Mouse (Mus musculus): ENCODE measurements around the gene Snai1. TPM values are rescaled to one million over a fixed set of nuclear protein-coding genes. Genes with fewer than 3 reads are reported as not detected.

The Snai1 gene
- under 1 TPM; 0.57 to 0.94 TPM for total RNA-seq (2021)

DNA sequence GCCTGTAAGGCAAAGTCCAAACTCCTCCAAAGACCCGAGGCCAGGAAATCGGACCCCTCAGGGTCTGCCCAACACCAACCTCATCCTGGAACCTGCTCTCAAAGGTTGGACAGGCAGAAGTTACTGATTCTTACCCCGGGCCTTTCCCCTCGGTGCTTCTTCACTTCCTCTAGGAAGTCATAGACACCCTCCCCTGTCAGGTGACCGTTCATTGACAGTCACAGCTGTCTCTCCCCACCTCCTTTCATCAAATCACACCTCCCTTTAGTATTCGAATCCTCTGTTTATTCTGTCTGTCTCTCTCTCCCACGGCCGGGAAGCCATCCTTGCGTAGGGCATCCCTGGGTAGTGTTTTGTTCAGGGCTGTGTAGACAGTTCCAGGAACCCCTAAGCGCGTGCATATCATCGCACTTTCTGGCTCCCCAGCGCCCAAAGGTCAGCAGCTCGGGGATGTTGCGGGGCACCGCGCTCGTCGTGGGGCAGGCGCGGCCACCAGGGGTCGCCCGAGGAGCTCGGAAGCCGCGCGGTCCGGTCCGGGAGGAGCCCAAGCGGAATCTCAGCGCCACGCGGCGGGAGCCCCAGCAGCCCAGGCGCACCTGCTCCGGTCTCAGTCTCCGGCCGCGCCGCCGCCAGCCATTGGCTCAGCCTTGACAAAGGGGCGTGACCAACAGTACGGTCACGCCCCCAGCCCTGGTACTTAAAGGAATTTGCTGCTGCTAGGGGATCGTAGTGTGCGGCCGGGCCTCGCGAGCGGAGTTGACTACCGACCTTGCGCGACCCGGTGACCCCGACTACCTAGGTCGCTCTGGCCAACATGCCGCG is at the start of gene Snai1:
Snai1 (plus strand) TSS at position 720 of the 822 bp plus-strand sequence.
- intact Hi-C loops (cut with DNase I): loop anchor here (1.0 kb wide), 1 partner anchor 68 kb away; no protein-coding TSS in a partner anchor

DNA sequence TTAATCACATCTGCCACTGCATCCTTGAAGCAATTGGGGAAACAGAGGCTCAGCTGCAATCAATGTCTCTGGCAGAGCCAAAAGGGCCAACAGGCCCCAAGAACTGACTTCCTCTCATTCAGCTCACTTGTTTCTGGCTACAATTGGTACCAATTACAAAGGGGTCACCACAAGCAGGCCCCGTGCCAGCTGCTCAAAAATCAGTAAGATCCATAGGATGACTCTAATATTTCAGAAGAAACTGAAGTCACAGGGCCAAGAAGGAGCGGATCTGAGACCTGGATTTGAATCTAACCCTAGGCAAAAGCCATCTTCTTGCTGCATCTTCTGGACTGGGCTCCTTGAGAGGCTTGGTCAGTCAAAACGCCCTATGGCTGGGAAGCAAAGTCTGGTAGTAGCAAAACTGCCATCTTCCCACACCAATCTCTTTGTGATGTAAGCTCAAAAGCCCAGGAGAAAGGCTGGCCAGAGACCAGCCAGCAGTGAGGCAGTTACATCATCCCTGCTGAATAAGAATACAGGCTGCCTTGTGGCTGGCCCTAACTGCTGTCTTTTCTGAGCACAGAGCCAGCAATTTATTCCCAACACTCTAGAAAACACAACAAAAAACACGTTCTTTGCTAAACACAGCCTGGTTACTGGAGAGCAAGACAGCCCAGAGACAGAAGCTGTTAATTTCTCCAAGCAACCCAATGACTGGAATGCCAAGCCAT is 47.0 kb upstream of the Snai1 start:
- intact Hi-C loops (cut with DNase I): loop anchor here (5.0 kb wide), 1 partner anchor 69 kb away; the partner anchor contains the start of gene Slc9a8

More for the DNA sequence above, at the start of gene Snai1:
- peak; percentile 75 to 83 for DNase-seq (ENCODE audit: low spot score in 2 of 2)

DNA sequence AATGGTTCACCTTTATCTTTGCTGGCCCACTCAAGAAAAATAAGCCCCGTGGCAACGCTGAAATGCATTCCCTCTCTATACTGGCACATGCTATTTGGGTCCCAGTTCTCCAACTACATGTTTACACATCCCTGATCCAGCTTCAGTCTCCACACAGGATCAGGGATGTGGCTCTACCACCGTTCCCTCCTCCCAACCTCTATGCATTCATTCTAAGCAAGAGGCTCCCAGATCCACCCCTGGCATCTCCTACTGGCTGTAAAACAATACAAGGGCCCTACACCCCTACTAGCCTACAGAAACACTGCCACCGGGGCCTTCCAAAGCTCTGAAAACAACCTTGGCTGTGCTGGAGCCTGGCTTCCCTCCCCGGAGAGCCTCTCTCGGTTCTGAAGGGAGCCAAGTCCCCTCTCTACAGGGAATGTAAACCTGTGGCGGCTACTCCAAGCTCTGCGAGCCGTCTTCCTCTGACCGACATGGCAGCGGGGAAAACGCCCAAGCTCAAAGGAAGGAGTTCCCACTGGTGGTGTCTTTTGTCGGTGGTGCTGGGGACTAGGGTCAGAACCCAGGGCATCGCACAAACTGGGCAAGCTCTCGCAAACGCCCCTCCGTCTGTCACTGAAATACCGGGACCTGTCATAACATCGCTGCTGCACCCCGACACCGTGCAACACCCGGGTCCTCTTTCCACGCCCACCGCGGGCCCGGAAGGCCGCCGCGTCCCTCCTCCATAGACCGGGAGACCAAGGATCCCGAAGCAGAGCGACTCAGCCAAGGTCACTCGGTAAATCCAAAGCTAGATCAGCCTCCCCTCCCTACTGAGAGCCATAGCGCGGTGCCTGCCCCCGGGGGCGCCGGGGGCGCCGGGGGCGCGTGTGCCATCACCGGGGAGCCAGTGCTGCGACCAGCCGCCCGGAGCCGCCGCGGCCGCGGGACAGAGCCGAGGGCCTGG is 46.0 kb upstream of the Snai1 start, which contains the start of gene Rnf114:
Rnf114 (plus strand) TSS at position 889 of the 952 bp plus-strand sequence.
- DNase-seq (ENCODE audit: low spot score in 2 of 2): peak in 1 of 2 experiments; percentile 41
- intact Hi-C loops (cut with DNase I): loop anchor here (5.0 kb wide), 1 partner anchor 70 kb away; the partner anchor contains the start of gene Slc9a8

More for the DNA sequence above, 47.0 kb upstream of the Snai1 start:
- peak; percentile 68 to 88 for DNase-seq (ENCODE audit: low spot score in 2 of 2)

DNA sequence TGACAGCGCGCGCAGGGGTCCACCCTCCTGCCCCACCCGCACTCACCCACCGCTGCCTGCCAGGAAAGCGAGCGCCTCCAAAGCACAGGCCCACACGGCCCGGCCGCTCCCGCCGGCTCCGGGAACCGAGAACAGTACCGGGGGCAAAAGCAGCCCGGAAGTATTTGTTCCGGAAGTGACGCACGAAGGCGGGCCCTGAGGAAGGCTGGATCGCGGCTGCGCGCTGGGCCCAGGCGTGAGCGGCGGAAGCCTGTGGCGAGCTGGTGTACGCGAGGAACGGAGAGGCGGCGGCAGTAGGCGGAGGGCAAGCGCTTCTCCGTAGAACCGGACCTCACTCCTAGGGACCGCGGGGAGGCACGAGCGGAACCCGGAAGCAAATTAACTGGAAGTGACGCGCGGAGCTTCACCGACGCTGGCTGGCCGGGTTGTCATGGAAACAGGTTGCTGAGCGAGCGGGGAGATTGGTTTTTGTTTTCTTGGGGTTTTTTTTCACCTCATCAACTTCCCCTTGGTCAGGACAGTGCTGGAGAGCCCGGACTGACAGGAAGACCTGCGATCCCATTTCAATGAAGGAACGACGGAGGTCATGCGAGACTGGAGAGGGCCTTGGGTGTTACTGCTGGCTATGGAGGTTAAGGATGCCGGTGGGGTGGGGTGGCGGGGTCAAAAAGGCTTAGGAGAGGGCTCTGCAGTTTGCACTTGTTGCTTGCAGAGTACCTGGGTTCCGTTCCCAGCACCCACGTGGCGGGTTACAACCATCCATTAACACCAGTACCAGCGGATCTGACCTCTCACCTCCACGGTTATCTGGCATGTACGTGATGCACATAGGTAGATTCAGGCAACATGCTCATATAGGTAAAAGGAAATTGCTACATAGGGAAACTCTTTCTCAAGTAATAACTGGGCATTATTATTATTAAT is 45.0 kb upstream of the Snai1 start, which contains the start of gene Spata2:
Spata2 (minus strand) TSS at position 175 of the 924 bp plus-strand sequence.
- DNase-seq (ENCODE audit: low spot score in 2 of 2): peak; percentile 95 to 96
- intact Hi-C loops (cut with DNase I): loop anchor here (5.0 kb wide), 1 partner anchor 71 kb away; the partner anchor contains the start of gene Slc9a8

DNA sequence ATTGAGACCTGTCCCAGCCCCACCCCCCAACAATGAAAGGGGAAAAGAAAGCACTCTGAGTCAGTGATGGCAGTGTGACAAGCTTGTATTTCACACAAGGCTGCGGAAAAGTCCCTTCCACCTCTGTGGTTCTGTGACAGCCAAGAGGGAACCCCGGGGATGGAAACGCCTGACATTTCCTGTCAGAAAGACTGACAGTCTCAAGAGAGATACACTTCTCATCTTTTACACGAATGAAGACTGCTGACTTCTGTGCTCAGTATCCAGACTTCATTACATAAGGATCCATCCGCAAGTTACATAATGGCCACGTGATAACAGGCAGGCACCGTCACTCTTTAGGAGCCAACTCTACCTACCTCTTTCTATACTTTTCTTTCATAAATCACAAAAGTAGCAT is 41.6 kb upstream of the Snai1 start:
- DNase-seq (ENCODE audit: low spot score in 2 of 2): peak; percentile 55 to 75
- intact Hi-C loops (cut with DNase I): no loop called here

DNA sequence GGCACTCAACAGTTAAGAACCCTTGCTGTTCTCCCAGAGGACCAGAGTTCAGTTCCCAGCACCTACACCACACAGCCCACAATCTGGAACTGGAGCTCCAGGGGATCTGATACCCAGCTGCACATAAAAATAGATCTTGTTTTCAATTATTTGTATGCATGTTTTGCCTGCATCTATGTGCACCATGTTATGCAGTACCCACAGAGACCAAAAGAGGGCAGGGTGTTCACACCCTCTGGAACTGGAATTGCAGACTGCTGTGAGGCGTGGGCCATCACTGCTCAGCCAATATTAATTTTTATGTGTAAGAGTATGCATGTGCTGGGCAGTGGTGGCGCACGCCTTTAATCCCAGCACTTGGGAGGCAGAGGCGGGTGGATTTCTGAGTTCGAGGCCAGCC is 40.7 kb upstream of the Snai1 start:
- intact Hi-C loops (cut with DNase I): no loop called here
- no peak for DNase-seq (ENCODE audit: low spot score in 2 of 2)

DNA sequence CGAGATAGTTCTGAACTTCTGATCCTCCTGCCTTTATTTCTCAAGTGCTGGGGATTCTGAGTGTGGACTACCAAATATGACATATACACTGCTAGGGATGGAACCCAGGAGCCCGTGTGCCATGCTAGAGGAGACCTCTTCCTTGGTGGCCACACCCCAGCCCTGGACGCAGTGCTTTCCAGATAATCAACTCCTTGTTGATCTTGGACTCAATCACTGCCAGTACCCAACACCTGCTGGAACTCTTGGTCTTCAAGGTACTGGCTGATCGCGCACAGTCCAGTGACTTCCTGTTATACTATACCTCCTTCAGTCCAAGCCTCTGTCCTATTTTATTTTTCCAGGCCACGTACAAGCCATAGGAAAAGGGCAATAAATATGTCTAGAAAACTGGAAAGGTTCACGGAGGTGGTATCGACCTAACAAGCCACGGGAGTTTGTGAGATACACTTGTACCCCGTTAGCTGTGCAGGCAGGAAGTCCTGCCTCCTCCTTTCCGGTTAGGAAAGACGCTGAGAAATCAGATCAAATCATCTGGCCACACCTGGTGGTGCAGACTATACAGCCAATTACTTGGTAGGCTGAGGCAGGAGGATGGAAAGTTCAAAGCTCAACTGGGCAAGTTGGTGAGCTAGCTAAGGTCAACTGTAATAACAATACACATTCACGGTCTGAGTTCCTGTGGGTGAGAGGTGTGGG is 35.3 kb upstream of the Snai1 start:
- no peak for DNase-seq (ENCODE audit: low spot score in 2 of 2)
- intact Hi-C loops (cut with DNase I): no loop called here

DNA sequence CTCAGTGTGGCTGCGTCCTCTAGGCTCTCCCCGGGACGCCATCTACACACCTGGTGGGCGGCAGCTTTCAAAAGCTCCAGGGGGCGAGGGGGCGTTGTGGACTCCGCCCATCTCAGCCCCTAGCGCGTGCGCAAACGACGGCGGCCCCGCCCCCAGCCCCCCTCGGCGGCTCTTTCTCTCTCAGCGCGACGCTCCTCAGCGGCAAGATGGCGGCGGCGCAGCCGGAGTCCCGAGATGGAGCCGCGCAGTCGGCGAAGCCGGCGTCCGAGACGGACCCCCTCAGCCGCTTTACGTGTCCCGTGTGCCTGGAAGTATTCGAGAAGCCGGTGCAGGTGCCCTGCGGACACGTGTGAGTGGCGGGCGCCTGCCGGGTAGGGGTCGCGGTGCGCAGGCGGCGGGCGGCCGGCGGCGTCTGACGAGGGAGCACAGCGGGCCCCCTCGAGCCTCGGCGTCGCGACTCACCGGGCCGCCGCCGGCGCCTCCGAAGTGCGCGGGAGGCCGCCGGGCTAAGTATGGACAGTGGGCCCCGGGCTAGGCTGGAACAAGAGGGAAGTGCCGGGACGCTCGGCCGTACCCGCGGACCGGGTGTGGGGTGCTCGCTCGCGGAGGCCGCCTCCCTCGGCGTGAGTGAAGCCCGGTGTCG is 34.6 kb upstream of the Snai1 start:
- intact Hi-C loops (cut with DNase I): no loop called here
- DNase-seq (ENCODE audit: low spot score in 2 of 2): peak; percentile 89 to 90

DNA sequence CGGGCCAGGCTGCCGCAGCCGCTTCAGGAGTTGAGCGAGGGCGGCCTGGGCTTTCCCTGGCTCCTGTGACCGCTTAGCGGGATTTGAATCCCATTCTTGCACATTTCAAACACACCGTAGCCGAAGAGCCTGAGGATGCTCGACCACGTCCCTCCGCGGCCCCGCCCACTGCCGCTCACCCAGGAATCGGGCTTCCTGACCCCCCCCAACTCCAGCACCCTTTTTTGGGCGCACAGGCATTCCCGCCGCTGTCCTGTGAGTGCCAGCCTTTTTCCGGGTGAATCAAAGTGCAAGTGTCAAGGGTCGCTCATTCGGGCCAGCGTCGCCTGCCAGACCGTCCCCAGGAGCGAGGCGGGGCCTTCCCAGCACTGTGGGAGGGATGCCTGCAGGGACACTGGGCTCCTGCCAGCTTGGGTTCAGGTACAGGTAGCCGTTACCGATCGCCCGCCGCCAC is 34.1 kb upstream of the Snai1 start:
- intact Hi-C loops (cut with DNase I): no loop called here
- DNase-seq (ENCODE audit: low spot score in 2 of 2): peak; percentile 34 to 38

DNA sequence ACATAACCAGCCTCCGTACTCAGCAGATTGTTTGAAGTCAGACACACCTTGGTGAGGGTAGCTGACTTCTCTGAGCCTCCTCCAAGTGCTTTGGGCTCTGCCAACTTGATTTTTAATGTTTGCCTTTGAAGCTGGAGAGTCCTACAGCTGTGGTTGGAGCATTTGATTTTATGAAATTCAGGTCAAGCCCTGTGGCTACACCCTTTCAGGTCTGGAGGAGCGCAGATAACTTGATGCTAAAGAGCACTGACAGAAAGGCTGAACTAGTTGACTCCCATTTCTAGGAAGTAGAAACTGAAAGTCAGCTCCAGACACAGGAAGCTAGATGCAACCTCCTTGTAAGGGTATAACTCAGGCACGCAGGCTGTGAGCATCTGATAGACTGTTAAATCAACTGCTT is 32.9 kb upstream of the Snai1 start:
- no peak for DNase-seq (ENCODE audit: low spot score in 2 of 2)
- intact Hi-C loops (cut with DNase I): no loop called here

DNA sequence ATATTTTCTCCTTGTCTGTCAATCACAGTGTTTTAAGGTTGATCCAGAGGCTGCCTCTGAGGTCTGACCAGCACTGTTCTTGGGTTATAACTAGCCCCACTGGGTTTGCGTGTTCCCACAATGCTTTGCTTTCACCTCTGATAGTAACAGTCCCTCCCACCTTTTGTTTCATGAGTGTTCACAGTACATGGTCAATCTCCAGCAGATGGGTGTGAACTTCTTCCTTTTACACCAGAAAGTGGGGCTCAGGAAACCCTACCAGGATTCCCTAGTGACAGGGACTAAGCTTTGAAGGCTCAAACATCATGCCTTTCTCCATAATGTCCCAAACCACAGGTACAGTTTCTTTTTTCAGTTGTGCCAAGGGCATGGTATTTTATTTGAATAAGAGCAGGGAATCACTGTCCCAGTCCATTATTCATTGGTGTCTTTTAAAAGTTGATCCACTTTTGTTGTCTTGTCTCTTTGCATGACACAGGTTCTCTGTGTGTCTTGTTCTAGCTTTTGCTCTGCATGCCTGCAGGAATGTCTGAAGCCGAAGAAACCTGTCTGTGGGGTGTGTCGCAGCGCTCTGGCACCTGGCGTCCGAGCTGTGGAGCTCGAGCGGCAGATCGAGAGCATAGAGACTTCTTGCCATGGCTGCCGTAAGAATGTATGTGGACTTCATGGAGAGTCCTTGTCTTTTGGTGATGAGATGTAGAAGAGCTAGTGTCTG is 31.3 kb upstream of the Snai1 start:
- DNase-seq (ENCODE audit: low spot score in 2 of 2): no peak
- intact Hi-C loops (cut with DNase I): no loop called here

DNA sequence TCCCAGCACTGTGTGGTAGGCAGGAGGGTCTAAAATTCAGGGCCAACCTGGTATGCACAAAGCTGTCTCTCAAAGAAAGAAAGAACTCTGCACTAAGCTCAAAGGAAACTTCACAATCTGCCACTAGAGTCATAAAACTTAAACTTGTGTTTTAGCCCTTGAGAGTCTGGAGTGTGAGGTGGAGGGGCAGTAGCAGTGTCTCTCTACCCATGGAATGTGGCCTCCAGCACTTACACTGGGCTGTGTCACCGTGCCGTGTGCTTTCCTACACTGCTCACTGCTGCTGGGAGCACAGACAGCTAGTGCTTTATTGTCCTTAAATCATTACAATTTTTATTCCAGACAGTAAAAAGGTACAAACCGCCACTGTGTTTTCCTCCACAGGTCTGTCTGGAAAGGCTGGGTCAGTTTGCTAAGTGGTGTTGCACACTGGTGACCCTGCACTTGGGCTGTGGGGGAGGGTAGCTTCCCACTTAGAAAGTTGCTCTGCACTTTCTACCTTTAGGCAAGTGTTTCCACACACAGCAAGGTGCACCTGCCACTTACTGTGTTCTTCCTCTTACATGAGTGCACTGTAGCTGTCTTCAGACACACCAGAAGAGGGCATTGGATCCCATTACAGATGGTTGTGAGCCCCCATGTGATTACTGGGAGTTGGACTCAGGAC is 30.1 kb upstream of the Snai1 start:
- no peak for DNase-seq (ENCODE audit: low spot score in 2 of 2)
- intact Hi-C loops (cut with DNase I): no loop called here

DNA sequence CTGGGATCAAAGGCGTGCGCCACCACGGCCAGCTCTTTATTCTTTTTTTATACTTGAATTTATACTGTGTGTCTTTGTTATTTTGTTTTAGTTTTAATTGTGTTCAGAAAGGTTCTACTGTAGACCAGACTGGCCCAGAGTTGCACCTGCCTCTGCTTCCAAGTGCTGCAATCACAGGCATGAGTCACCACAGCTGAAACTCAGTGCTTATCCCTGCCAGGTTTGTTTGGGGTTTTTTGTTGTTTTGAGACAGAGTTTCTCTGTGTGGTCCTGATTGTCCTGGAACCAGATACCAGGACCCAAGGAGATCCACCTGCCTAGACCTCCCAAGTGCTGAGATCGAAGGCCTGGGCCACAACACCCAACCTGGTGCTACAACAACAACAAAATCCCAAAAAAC is 29.4 kb upstream of the Snai1 start:
- intact Hi-C loops (cut with DNase I): no loop called here
- DNase-seq (ENCODE audit: low spot score in 2 of 2): no peak

DNA sequence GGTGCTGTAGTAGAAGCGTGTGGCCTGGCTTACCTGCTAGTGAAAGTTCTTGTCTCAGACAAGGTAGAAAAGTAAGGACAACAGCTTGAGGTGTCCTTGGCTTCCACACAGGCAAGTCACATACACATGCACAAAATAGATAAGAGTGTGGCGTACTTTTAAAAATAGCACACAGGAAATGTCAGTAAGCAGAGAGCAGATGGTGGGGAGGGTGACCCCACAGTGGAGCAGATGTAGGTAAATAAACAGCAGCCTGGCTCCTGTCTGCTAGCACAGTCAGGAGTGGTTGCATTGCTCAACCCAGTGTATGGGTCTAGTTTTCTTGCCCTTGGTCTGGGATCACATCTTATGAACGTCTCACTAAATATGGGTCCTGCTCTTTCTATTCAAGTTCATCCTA is 27.5 kb upstream of the Snai1 start:
- no peak for DNase-seq (ENCODE audit: low spot score in 2 of 2)
- intact Hi-C loops (cut with DNase I): no loop called here

DNA sequence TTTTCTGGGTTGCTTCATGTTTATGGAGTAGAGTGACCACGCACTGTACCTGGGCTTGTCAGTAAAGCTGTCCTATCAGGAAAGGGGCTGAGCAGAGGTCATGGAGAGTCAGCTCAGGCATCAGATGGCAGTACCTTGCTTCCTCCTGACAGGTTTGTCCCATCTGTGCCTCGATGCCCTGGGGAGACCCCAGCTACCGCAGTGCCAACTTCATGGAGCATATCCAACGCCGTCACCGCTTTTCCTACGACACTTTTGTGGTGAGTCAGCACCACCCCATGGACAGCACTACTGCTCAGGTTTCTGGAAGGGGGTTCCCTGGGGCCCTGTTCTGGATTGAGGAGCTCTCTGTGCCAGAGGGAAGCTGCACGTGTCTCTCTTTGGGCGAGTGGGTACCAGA is 25.6 kb upstream of the Snai1 start:
- no peak for DNase-seq (ENCODE audit: low spot score in 2 of 2)

DNA sequence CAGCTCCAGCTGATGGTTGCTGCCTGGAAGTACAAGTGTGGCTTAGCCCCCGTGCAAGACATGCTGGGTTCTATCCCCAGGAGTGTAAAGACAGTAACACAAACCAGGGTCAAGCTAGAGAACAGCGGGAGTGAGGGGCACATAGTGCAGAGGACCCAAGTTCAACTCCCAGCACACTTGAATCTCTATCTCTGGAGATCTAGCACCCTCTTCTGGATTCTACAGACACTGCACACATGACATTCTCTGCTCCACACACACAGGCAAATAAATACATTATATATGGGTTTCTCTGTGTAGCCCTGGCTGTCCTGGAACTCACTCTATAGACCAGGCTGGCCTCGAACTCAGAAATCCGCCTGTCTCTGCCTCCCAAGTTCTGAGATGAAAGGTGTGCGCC is 25.0 kb upstream of the Snai1 start:
- DNase-seq (ENCODE audit: low spot score in 2 of 2): no peak
- intact Hi-C loops (cut with DNase I): no loop called here

More for the DNA sequence above, 25.6 kb upstream of the Snai1 start:
- intact Hi-C loops (cut with DNase I): no loop called here
